Mouse (Mus musculus) limb, embryonic 11.5 days (tissue): ENCODE measurements around the gene 4930432K21Rik. TPM values are rescaled to one million over a fixed set of nuclear protein-coding genes. Genes with fewer than 3 reads are reported as not detected.
A peak's percentile ranks its signal among the peaks of the same experiment; 100 is the strongest.

Experiments used
- ATAC-seq: fragments of 200-750 bp; cut with Nextera tagmentation; 2 replicates; pipeline ENCODE4 v1.8.0; 2017; ENCODE audit warnings: low read depth; ENCODE audit not compliant: insufficient number of reproducible peaks, low FRiP score, low TSS enrichment
- DNase-seq: peaks from one replicate; pipeline ENCODE4 v3.0.0-alpha.2; 2015; ENCODE audit warnings: low spot score
- H3K27ac ChIP-seq: fragments of 300-500 bp; sonication (generic); replicated peaks from 2 replicates; pipeline ENCODE4 v1.5.1; 2014; ENCODE audit warnings: low read depth, mild to moderate bottlenecking, low read length
- H3K27me3 ChIP-seq: fragments of 300-500 bp; sonication (generic); 2 replicates; pipeline ENCODE4 v1.6.1; 2014; ENCODE audit warnings: mild to moderate bottlenecking, low read length, mixed read lengths; ENCODE audit not compliant: control insufficient read depth, insufficient read depth
- H3K36me3 ChIP-seq: fragments of 300-500 bp; sonication (generic); 2 replicates; pipeline ENCODE4 v1.6.1; 2014; ENCODE audit warnings: mild to moderate bottlenecking, low read length, moderate library complexity, mixed read lengths; ENCODE audit not compliant: control insufficient read depth, insufficient read depth
- H3K4me1 ChIP-seq: fragments of 300-500 bp; sonication (generic); 2 replicates; pipeline ENCODE4 v1.6.1; 2014; ENCODE audit warnings: low read length, mixed read lengths; ENCODE audit not compliant: control insufficient read depth, insufficient read depth
- H3K4me2 ChIP-seq: fragments of 300-500 bp; sonication (generic); 2 replicates; pipeline ENCODE4 v1.6.1; 2014; ENCODE audit warnings: low read depth, mild to moderate bottlenecking, moderate library complexity; ENCODE audit not compliant: severe bottlenecking
- H3K4me3 ChIP-seq: fragments of 300-500 bp; sonication (generic); 2 replicates; pipeline ENCODE4 v1.5.1; 2014; ENCODE audit warnings: low read depth, low read length
- H3K9ac ChIP-seq: fragments of 300-500 bp; sonication (generic); 2 replicates; pipeline ENCODE4 v1.6.1; 2014; ENCODE audit warnings: mild to moderate bottlenecking, low read length
- H3K9me3 ChIP-seq: fragments of 300-500 bp; sonication (generic); 2 replicates; pipeline ENCODE4 v1.6.1; 2016; ENCODE audit warnings: low read length; ENCODE audit not compliant: control insufficient read depth
- WGBS: fragments of 180-500 bp; shearing (Covaris S2); extraction: QIAGEN DNeasy Blood & Tissue Kit; methylation state at CpG from one replicate; pipeline ENCODE4 v1.1.7; 2014; 5-methylcytosine and 5-hydroxymethylcytosine counted together
- polyA plus RNA-seq: library from polyadenylated mRNA; unstranded; fragments of >200 nt; fragmentation: Nextera tagmentation; extraction: Ambion mirVana; gene quantifications from 2 replicates; pipeline ENCODE4 v1.2.1, GENCODE M21; 2014

Gene 4930432K21Rik
- polyA plus RNA-seq, 1 experiment from 2014 or later: 0.61 TPM

DNA sequence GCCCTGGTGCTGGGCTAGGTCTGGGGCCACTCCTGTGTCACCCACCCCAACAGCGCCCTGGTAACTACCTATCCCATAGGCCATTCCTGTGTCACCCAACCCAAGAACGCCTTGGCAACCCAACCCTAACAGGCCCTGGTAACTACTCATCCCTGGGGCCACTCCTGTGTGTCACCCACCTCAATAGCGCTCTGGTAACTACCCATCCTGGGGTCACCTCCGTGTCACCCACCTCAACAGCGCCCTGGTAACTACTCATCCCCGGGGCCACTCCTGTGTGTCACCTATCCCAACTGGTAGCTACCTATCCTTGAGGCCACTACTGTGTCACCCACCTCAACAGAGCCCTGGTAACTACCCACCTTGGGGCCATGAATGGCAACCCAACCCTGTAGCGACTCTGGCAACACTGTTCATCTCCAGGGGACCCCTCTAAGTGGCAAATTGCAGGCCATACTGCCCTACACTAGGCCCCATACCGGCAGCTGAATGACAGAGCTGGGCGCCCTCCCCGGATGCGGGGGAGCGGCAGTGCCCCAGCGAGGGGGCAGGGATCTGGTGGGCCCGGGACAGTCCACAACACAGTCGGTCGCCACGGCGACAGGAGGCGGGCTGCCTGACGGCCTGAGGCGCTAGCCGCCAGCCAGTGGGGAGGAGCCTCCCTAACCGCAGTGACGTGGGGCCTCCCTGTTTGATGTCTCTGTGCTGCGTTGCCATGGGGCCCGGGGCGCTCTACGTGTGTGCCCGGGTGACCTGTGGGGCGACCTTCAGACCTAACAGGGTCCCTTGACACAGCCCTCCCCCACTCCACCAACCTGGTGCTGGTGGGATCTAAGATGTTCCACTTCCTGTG is 50.3 kb downstream of the 4930432K21Rik start:
- ATAC-seq (peak; percentile 78), DNase-seq (peak; percentile 94)
- peak overlapping the region; percentile 96 for H3K27ac ChIP-seq
- 0 out of 2 replicates have a peak, but pooled peaks cover 2% of the 10 kb centered on the region for H3K36me3 ChIP-seq
- H3K4me2 ChIP-seq: peak overlapping the region; percentile 58
- peaks cover 46% of the 10 kb centered on the region for H3K4me1 ChIP-seq
- peak overlapping the region; percentile 44 for H3K4me3 ChIP-seq
- WGBS: 2% methylated on average over 30 of the region's 30 CpGs
- H3K9ac ChIP-seq: peak overlapping the region; percentile 41
- no peaks in the 10 kb centered on the region for H3K27me3 ChIP-seq
- H3K9me3 ChIP-seq: no peaks in the 10 kb centered on the region

DNA sequence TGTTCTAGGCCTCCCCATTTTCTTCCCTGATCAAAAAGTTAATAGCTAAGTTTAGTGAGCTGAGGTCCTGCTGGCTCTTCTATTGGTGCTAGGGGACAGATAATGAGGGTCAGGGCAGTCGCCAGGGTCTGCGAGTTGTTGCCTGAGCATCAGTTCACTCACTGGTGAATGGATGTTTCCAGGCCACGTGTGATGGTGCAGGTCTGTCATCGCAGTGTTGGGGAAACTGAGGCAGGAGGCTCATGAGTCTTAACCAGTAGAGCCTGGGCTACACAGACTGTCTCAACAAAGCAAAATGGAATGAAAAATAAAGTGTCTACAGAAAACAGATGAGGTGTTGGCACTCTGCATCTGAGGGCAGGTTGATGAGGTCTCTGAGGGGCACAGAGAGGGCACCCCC is 51.0 kb downstream of the 4930432K21Rik start:
- H3K4me3 ChIP-seq: no peak overlapping the region
- peak overlapping the region; percentile 96 for H3K27ac ChIP-seq
- peaks cover 48% of the 10 kb centered on the region for H3K4me1 ChIP-seq
- 0 out of 2 replicates have a peak, but pooled peaks cover 2% of the 10 kb centered on the region for H3K36me3 ChIP-seq
- H3K9me3 ChIP-seq: no peaks in the 10 kb centered on the region
- peak overlapping the region; percentile 58 for H3K4me2 ChIP-seq
- WGBS: 20% methylated on average over 4 of the region's 4 CpGs
- H3K27me3 ChIP-seq: no peaks in the 10 kb centered on the region
- no peak for DNase-seq
- no peak overlapping the region; the same call in 1 of the 2 replicates for H3K9ac ChIP-seq
- ATAC-seq: no peak

DNA sequence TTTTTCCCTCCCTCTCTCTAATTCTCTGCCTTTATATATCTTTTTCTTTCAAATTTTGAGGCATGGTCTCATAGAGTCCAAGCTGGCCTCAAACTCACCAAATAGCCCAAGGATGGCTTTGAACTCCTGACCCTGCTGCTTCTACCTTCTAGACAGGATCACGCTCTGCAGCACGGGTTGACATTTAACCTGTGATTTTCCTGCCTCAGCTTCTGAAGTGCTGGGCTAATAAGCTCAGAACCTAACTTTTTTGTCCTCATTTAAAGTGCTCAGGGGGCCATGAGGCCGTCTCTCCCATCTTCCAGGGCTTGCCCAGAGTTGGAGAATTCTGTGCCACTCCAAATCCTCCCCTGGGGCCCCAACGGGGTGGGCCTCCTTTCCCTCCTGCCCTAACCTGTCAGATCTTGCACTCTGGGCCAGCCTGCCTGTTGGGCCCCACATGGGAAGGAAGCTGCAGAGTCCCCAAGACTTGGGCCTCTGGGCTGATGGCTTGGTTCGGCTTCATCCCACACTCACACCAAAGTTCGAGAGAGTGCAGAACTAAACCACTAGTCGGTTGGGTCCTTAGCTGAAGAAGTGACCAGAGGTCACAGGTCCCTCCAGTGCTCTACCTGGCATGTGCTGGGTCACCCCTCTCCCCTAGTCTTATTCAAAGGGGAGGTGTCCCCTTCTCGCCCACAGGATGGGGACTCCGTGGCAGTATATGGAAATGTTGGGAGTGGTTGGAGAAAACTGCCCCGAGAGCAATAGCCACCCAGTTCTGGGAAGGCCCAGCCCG is 51.7 kb downstream of the 4930432K21Rik start:
- ATAC-seq: no peak
- no peak for DNase-seq
- Histone ChIP-seq H3K9ac (peak overlapping the region; percentile 78), H3K27me3 (no peaks in the 10 kb centered on the region), H3K4me1 (peaks cover 52% of the 10 kb centered on the region), H3K9me3 (no peaks in the 10 kb centered on the region), H3K27ac (peak overlapping the region; percentile 96), H3K4me2 (peak overlapping the region; percentile 94; the same call in 1 of the 2 replicates), H3K36me3 (0 out of 2 replicates have a peak, but pooled peaks cover 2% of the 10 kb centered on the region), H3K4me3 (no peak overlapping the region)
- WGBS: 46% methylated on average over 11 of the region's 11 CpGs

DNA sequence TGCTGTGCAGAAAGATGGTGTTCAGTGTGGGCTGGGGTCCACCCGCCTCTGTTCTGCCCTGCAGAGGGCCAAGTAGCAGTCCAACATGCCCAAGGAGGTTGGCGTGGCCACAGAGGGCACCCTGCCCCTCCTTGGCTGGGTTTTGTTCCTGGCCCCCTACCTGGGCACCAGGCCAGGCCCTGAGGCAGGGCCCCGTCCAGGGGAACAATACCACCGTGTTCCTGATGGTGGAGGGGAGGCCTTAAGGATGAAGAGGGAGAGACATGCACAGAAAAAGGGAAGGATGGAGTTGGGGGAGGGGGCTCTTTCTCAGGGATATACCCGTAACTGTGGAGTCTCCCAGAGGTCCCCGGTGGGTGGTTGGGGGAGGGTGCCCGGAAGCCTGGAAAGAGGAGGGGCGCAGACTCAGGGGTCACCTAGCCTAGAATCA is 52.3 kb downstream of the 4930432K21Rik start:
- Histone ChIP-seq H3K27ac (peak overlapping the region; percentile 96), H3K4me3 (peak overlapping the region; percentile 59), H3K9me3 (no peaks in the 10 kb centered on the region), H3K4me1 (peaks cover 52% of the 10 kb centered on the region), H3K4me2 (peak overlapping the region; percentile 94), H3K36me3 (0 out of 2 replicates have a peak, but pooled peaks cover 2% of the 10 kb centered on the region), H3K9ac (peak overlapping the region; percentile 78), H3K27me3 (no peaks in the 10 kb centered on the region)
- 23% methylated on average over 8 of the region's 8 CpGs for WGBS
- DNase-seq (peak; percentile 49), ATAC-seq (no peak)

DNA sequence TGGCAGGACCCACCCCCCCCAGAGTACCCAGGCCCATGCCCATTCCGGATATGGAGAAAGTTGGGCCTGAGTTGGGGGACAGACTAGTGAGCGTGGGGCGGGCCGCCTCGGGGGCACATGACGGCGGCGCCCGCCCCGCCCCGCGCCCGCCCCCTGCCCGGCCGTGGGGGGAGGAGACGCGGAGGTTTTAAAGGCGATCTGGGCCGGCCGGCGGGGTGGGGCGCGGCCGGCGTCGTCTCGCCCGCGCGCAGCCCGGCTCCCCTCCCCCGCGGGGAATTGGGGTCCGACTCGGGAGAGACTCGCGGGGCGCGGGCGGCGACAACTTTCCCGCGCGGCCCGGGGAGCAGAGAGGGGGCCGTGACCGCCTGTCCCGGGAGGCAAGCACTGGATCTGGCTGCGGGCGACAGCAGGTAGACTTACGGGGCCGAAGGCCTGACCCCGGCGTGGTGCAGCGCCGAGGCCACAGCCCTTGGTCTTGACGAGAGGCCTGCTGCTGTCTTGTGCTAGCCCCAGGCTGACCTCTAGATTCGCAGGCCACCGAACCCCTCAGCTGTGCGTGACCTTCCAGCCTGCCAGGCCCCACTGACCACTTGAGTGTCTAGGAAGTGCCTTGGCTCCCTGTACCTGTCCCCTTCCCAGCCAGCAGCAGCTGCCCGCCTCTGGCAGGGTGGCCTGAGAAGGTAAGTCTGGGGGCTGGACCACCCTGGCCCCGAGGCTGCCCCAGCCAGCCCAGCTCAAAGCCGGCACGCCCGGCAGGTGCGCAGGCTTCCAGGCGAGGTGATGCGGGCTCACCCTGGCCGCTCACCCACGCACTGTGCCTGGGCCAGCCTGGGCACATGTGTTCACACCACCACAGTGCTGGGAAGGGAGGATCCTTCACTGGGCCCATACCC is 53.1 kb downstream of the 4930432K21Rik start:
- peak overlapping the region; percentile 59 for H3K4me3 ChIP-seq
- H3K9ac ChIP-seq: peak overlapping the region; percentile 78
- peaks cover 52% of the 10 kb centered on the region for H3K4me1 ChIP-seq
- no peaks in the 10 kb centered on the region for H3K27me3 ChIP-seq
- 5% methylated on average over 48 of the region's 70 CpGs for WGBS
- peak overlapping the region; percentile 94 for H3K4me2 ChIP-seq
- DNase-seq (peak; percentile 77), ATAC-seq (no peak)
- peak overlapping the region; percentile 77 for H3K27ac ChIP-seq
- no peaks in the 10 kb centered on the region for H3K9me3 ChIP-seq
- 0 out of 2 replicates have a peak, but pooled peaks cover 2% of the 10 kb centered on the region for H3K36me3 ChIP-seq

DNA sequence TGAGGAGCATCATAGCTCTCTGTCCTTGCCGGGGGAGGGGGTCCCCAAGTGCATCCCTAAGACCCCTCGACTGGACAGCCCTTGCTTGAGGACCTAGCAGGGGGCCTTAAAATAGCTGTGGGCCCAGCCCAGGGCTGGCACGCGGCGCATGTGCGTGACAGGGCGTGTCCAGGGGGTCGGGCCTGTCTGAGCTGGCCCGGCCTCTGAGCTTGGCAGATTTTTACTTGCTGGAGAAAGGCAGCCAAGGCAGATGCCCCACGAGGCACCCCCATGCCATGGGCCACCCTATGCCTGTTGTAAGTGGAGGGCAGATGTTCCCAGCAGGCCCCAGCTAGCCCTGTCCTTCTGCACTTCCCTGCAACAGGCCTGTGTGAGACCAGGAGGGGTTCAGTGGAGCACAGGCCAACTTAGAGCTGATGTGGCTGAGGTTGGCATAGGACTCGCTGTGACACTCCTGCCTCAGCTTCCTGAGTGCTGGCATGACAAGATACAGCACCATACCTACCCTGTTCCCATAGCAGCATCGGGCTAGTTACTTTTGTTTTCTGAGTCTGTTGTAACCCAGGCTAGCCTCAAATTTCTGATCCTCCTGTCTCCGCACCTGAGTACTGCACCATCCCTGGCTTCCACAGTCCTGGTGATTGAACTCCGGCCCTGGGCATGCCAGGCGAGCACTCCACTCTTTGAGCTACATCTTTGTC is 53.9 kb downstream of the 4930432K21Rik start:
- 0 out of 2 replicates have a peak, but pooled peaks cover 2% of the 10 kb centered on the region for H3K36me3 ChIP-seq
- DNase-seq (no peak), ATAC-seq (no peak)
- no peaks in the 10 kb centered on the region for H3K9me3 ChIP-seq
- H3K9ac ChIP-seq: peak overlapping the region; percentile 78
- no peaks in the 10 kb centered on the region for H3K27me3 ChIP-seq
- 57% methylated on average over 15 of the region's 15 CpGs for WGBS
- peak overlapping the region; percentile 59 for H3K4me3 ChIP-seq
- peak overlapping the region; percentile 77; the same call in 1 of the 2 replicates for H3K27ac ChIP-seq
- H3K4me1 ChIP-seq: peaks cover 52% of the 10 kb centered on the region
- H3K4me2 ChIP-seq: peak overlapping the region; percentile 94

DNA sequence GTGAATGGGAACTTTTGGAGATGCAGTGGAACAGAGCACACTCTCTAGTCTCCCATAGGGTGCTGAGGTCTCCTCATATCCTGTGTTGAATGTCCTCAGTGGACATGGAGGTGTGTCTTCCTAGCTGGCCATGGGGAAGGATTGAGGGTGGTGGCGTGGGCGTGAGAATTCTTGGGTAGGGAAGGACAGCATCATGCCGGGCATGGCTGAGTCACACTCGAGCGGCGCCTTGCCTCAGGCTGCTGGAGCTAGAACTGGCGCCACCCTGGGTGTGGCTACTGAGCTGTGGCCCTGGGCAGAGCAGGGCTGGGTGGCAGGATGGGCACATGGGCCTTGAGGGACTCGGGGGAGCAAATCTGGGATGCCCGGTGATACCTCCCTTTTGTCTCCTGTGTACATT is 54.6 kb downstream of the 4930432K21Rik start:
- Histone ChIP-seq H3K9me3 (no peaks in the 10 kb centered on the region), H3K27me3 (no peaks in the 10 kb centered on the region), H3K9ac (no peak overlapping the region), H3K36me3 (0 out of 2 replicates have a peak, but pooled peaks cover 2% of the 10 kb centered on the region), H3K4me1 (peaks cover 52% of the 10 kb centered on the region), H3K4me3 (no peak overlapping the region), H3K4me2 (peak overlapping the region; percentile 94), H3K27ac (no peak overlapping the region)
- DNase-seq: no peak
- WGBS: 86% methylated on average over 9 of the region's 9 CpGs
- no peak for ATAC-seq
